Mouse (Mus musculus) kidney, embryonic 15.5 days (tissue): Measurements from ENCODE around the gene Aven. TPM values are rescaled to one million over a fixed set of nuclear protein-coding genes. Genes with fewer than 3 reads are reported as not detected.

Experiments used
- ATAC-seq: fragments of 200-750 bp; cut with Nextera tagmentation; replicated peaks from 2 replicates; pipeline ENCODE4 v1.8.0; 2017; ENCODE audit warnings: moderate TSS enrichment; ENCODE audit not compliant: low FRiP score
- H3K27ac ChIP-seq: fragments of 300-500 bp; sonication (generic); 2 replicates; pipeline ENCODE4 v1.5.1; 2015; ENCODE audit warnings: mild to moderate bottlenecking, inconsistent platforms
- H3K27me3 ChIP-seq: fragments of 300-500 bp; sonication (generic); 2 replicates; pipeline ENCODE4 v1.6.1; 2015; ENCODE audit warnings: inconsistent platforms
- H3K36me3 ChIP-seq: fragments of 300-500 bp; sonication (generic); 2 replicates; pipeline ENCODE4 v1.6.1; 2015; ENCODE audit warnings: inconsistent platforms
- H3K4me1 ChIP-seq: fragments of 300-500 bp; sonication (generic); 2 replicates; pipeline ENCODE4 v1.6.1; 2015; ENCODE audit warnings: inconsistent platforms
- H3K4me2 ChIP-seq: fragments of 300-500 bp; sonication (generic); 2 replicates; pipeline ENCODE4 v1.6.1; 2015; ENCODE audit warnings: moderate library complexity, mild to moderate bottlenecking, inconsistent platforms
- H3K4me3 ChIP-seq: fragments of 300-500 bp; sonication (generic); replicated peaks from 2 replicates; pipeline ENCODE4 v1.5.1; 2015; ENCODE audit warnings: mild to moderate bottlenecking, inconsistent platforms
- H3K9ac ChIP-seq: fragments of 300-500 bp; sonication (generic); 2 replicates; pipeline ENCODE4 v1.6.1; 2015; ENCODE audit warnings: mild to moderate bottlenecking, inconsistent platforms
- H3K9me3 ChIP-seq: fragments of 300-500 bp; sonication (generic); replicated peaks from 2 replicates; pipeline ENCODE4 v1.6.1; 2016; ENCODE audit warnings: inconsistent platforms
- WGBS: fragments of 180-500 bp; shearing (Covaris S2); methylation state at CpG from one replicate; pipeline ENCODE4 v1.1.7; 2015; ENCODE audit warnings: mixed read lengths; 5-methylcytosine and 5-hydroxymethylcytosine counted together
- polyA plus RNA-seq: library from polyadenylated mRNA; unstranded; fragments of >200 nt; fragmentation: Nextera tagmentation; extraction: Ambion mirVana; gene quantifications from 2 replicates; pipeline ENCODE4 v1.2.1, GENCODE M21; 2015

The Aven gene
- polyA plus RNA-seq, 1 experiment from 2014 or later, result 9.3 TPM

GRCm38 (mm10) chr2:112493539-112494260 lies 936 bp downstream of the Aven start:
- WGBS, result 39% methylated on average over 11 of the region's 11 CpGs
- H3K27me3 ChIP-seq, result no peaks in the 10 kb centered on the region
- peak overlapping the region; percentile 93 for H3K9ac ChIP-seq
- H3K9me3 ChIP-seq, result no peaks in the 10 kb centered on the region
- peak overlapping the region; percentile 77 for H3K4me3 ChIP-seq
- peak; percentile 3; the same call in 1 of the 2 replicates for ATAC-seq
- H3K4me1 ChIP-seq, result peaks cover 14% of the 10 kb centered on the region
- H3K4me2 ChIP-seq, result peak overlapping the region; percentile 60
- H3K27ac ChIP-seq, result peak overlapping the region; percentile 99
- H3K36me3 ChIP-seq, result no peaks in the 10 kb centered on the region

DNA sequence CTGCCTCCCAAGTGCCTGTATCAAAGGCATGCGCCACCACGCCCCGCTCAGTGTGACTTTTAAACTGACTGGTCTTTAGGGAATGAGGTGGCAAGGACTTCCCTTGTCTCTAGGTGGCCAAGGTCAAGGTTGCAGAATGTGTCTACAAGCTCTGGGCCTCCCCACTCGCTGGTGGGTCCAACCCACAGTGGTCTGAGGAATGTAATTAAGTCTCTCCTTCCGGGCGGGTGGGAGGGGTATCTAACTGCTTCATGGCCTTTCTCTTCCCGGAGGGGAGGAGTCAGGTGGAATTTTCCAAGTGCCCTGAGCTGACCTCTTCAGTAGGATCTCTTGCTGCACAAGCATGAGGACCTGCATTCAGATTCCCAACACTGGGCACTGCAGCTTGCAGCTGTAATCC lies 5.1 kb downstream of the Aven start:
- no peak overlapping the region for H3K4me2 ChIP-seq
- ATAC-seq, result no peak
- H3K27me3 ChIP-seq, result no peaks in the 10 kb centered on the region
- peaks cover 3% of the 10 kb centered on the region; the same call in 1 of the 2 replicates for H3K4me1 ChIP-seq
- no peak overlapping the region for H3K9ac ChIP-seq
- no peaks in the 10 kb centered on the region for H3K36me3 ChIP-seq
- WGBS, result 68% methylated on average over 7 of the region's 7 CpGs
- H3K4me3 ChIP-seq, result no peak overlapping the region
- H3K27ac ChIP-seq, result no peak overlapping the region
- H3K9me3 ChIP-seq, result no peaks in the 10 kb centered on the region

GRCm38 (mm10) chr2:112501209-112501608 lies 8.4 kb downstream of the Aven start:
- no peaks in the 10 kb centered on the region for H3K27me3 ChIP-seq
- WGBS, result 0% methylated on average over 6 of the region's 6 CpGs
- peak; percentile 92 for ATAC-seq
- H3K36me3 ChIP-seq, result no peaks in the 10 kb centered on the region
- 0 out of 2 replicates have a peak, but pooled peaks cover 3% of the 10 kb centered on the region for H3K4me1 ChIP-seq
- no peaks in the 10 kb centered on the region for H3K9me3 ChIP-seq
- H3K4me3 ChIP-seq, result no peak overlapping the region
- no peak overlapping the region for H3K27ac ChIP-seq
- H3K9ac ChIP-seq, result no peak overlapping the region
- H3K4me2 ChIP-seq, result no peak overlapping the region

GRCm38 (mm10) chr2:112503978-112504377 lies 11.2 kb downstream of the Aven start:
- Histone ChIP-seq H3K4me2 (no peak overlapping the region), H3K9me3 (no peaks in the 10 kb centered on the region), H3K27me3 (no peaks in the 10 kb centered on the region), H3K27ac (no peak overlapping the region), H3K4me3 (no peak overlapping the region), H3K9ac (no peak overlapping the region), H3K4me1 (no peaks in the 10 kb centered on the region), H3K36me3 (no peaks in the 10 kb centered on the region)
- 92% methylated on average over 6 of the region's 6 CpGs for WGBS
- ATAC-seq, result no peak

DNA sequence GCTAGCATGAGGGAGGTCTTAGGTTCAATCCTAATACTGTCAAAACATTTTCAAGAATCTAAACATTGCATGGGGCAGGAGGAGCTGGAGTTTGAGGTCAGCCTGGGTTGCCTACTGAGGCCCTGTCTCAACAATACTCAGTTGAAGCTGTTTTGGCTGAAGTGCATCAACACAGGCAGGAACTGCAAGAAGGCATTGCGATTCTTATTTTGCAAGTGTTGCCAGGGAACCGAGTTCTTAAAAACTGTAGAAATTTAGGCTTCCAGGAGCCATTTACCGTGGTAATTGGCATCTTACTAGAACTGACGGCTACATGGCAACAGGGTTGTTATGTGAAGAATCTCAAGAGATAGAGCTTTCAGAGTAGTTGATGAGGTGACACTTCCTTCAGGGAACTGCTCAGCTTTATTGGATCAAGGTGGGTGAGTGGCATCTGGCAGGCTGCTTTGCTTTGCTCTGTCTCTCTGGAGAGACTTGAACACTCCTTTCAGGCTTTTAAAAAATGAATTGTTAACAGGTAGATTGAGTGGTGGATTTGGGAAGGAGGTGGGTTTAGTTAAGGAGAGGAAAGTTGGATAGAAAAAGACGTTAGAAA lies 14.2 kb downstream of the Aven start:
- Histone ChIP-seq H3K36me3 (no peaks in the 10 kb centered on the region), H3K27ac (no peak overlapping the region), H3K9me3 (no peaks in the 10 kb centered on the region), H3K9ac (no peak overlapping the region), H3K4me1 (no peaks in the 10 kb centered on the region), H3K4me2 (no peak overlapping the region), H3K4me3 (no peak overlapping the region), H3K27me3 (no peaks in the 10 kb centered on the region)
- WGBS, result 78% methylated on average over 5 of the region's 5 CpGs
- ATAC-seq, result no peak

DNA sequence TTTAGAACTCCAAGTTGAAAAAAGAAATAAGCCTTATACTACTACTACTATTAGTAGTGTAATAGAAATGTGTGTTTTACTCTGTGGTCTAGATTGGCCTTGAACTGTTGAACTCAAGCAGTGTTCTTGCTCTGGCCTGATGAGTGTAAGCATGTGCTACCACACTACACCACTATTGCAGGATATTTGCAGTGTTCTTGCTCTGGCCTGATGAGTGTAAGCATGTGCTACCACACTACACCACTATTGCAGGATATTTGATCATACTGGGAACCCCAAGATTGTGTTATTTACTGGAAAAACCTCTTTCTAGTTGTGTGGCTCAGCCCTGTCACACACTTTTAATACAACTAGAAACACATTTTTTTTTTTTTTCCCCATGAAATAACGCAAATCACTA lies 14.7 kb downstream of the Aven start:
- no peaks in the 10 kb centered on the region for H3K9me3 ChIP-seq
- H3K4me2 ChIP-seq, result no peak overlapping the region
- no peak overlapping the region for H3K27ac ChIP-seq
- H3K9ac ChIP-seq, result no peak overlapping the region
- H3K4me3 ChIP-seq, result no peak overlapping the region
- WGBS, result 94% methylated on average over 1 of the region's 1 CpGs
- no peaks in the 10 kb centered on the region for H3K27me3 ChIP-seq
- H3K36me3 ChIP-seq, result no peaks in the 10 kb centered on the region
- no peaks in the 10 kb centered on the region for H3K4me1 ChIP-seq
- ATAC-seq, result no peak

GRCm38 (mm10) chr2:112510140-112510539 lies 17.4 kb downstream of the Aven start:
- no peak for ATAC-seq
- no peak overlapping the region for H3K4me2 ChIP-seq
- no peaks in the 10 kb centered on the region for H3K9me3 ChIP-seq
- no peaks in the 10 kb centered on the region for H3K27me3 ChIP-seq
- WGBS, result 88% methylated on average over 4 of the region's 4 CpGs
- H3K4me3 ChIP-seq, result no peak overlapping the region
- H3K4me1 ChIP-seq, result no peaks in the 10 kb centered on the region
- no peak overlapping the region for H3K27ac ChIP-seq
- no peak overlapping the region for H3K9ac ChIP-seq
- H3K36me3 ChIP-seq, result no peaks in the 10 kb centered on the region

GRCm38 (mm10) chr2:112513036-112513435 lies 20.3 kb downstream of the Aven start:
- no peaks in the 10 kb centered on the region for H3K9me3 ChIP-seq
- no peaks in the 10 kb centered on the region for H3K4me1 ChIP-seq
- WGBS, result 92% methylated on average over 1 of the region's 1 CpGs
- H3K4me2 ChIP-seq, result no peak overlapping the region
- peaks cover 10% of the 10 kb centered on the region; the same call in 1 of the 2 replicates for H3K36me3 ChIP-seq
- H3K4me3 ChIP-seq, result no peak overlapping the region
- H3K27ac ChIP-seq, result no peak overlapping the region
- H3K9ac ChIP-seq, result no peak overlapping the region
- ATAC-seq, result no peak
- H3K27me3 ChIP-seq, result no peaks in the 10 kb centered on the region

DNA sequence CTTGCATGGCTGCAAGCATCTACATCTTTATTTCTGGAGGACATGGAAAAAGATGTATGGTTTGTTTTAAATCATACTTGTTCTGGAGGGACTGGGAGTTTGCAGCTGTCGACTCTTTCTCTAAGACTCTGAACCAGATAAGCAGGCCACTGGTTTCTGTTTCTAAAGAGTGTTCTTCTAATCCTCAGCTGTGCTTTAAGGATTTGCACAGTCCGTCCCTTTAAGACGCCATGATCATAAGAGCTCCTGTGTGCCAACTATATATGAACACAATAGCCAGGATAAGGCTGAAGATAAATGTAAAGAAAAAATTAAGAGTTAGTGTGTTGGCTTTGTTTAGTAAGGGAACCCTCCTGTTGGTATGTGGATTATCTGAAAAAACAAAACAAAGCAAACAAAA lies 24.0 kb downstream of the Aven start:
- Histone ChIP-seq H3K9ac (no peak overlapping the region), H3K9me3 (no peaks in the 10 kb centered on the region), H3K4me1 (no peaks in the 10 kb centered on the region), H3K4me2 (no peak overlapping the region), H3K27ac (no peak overlapping the region), H3K4me3 (no peak overlapping the region), H3K27me3 (no peaks in the 10 kb centered on the region), H3K36me3 (peaks cover 10% of the 10 kb centered on the region; the same call in 1 of the 2 replicates)
- no peak for ATAC-seq
- 87% methylated on average over 3 of the region's 3 CpGs for WGBS

DNA sequence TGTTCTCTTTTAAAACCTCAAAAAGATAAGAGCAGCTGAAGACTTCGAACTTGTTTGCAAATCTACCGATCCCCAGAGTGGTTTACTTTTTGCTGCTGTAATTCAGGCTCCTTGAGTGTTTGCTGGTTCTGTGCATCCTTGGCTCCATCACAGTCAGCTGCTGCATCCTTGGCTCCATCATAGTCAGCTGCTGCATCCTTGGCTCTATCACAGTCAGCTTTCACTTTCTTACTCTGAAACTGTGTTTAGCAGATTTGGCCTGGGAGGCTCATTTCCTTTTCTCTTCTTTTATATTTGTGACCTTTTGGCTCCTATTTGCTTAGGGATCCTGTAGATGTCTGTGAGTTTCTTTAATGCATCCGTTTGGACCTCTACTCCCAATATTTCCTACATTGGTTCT lies 24.5 kb downstream of the Aven start:
- Histone ChIP-seq H3K27me3 (no peaks in the 10 kb centered on the region), H3K4me2 (no peak overlapping the region), H3K9ac (no peak overlapping the region), H3K4me1 (no peaks in the 10 kb centered on the region), H3K9me3 (no peaks in the 10 kb centered on the region), H3K27ac (no peak overlapping the region), H3K4me3 (no peak overlapping the region), H3K36me3 (peaks cover 10% of the 10 kb centered on the region; the same call in 1 of the 2 replicates)
- ATAC-seq, result no peak
- 93% methylated on average over 3 of the region's 3 CpGs for WGBS

DNA sequence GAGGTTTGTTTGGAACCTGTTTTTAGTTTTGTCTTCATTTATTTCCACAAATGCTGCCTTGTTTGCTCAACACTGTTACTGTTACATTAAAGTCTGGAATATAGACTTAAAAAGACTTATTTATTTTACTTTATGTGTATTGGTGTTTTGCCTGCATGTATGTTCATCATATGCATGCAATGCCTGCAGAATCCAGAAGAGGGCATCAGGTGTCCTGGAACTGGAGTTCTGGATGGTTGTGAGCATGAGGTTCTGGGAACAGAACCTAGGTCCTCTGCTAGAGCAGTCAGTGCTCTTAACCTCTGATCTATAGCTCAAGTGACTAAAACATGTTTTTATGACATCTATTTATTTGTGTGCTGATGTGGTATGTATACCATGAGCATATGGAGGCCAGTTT lies 25.8 kb downstream of the Aven start:
- Histone ChIP-seq H3K4me3 (no peak overlapping the region), H3K36me3 (peaks cover 10% of the 10 kb centered on the region; the same call in 1 of the 2 replicates), H3K9ac (no peak overlapping the region), H3K27me3 (no peaks in the 10 kb centered on the region), H3K9me3 (no peaks in the 10 kb centered on the region), H3K4me1 (no peaks in the 10 kb centered on the region), H3K27ac (no peak overlapping the region), H3K4me2 (no peak overlapping the region)
- ATAC-seq, result no peak

- H3K4me3 ChIP-seq, result no peak overlapping the region
- WGBS, result 90% methylated on average over 4 of the region's 4 CpGs
- H3K27ac ChIP-seq, result no peak overlapping the region
- no peaks in the 10 kb centered on the region for H3K27me3 ChIP-seq
- H3K9me3 ChIP-seq, result no peaks in the 10 kb centered on the region
- no peak for ATAC-seq
- no peaks in the 10 kb centered on the region for H3K4me1 ChIP-seq
- no peak overlapping the region for H3K4me2 ChIP-seq
- H3K9ac ChIP-seq, result no peak overlapping the region
- peaks cover 4% of the 10 kb centered on the region; the same call in 1 of the 2 replicates for H3K36me3 ChIP-seq
Observed at GRCm38 (mm10) chr2:112520526-112521482, 28.0 kb downstream of the Aven start.
